Mouse (Mus musculus): Measurements from ENCODE around the gene Arhgap25.

DNA sequence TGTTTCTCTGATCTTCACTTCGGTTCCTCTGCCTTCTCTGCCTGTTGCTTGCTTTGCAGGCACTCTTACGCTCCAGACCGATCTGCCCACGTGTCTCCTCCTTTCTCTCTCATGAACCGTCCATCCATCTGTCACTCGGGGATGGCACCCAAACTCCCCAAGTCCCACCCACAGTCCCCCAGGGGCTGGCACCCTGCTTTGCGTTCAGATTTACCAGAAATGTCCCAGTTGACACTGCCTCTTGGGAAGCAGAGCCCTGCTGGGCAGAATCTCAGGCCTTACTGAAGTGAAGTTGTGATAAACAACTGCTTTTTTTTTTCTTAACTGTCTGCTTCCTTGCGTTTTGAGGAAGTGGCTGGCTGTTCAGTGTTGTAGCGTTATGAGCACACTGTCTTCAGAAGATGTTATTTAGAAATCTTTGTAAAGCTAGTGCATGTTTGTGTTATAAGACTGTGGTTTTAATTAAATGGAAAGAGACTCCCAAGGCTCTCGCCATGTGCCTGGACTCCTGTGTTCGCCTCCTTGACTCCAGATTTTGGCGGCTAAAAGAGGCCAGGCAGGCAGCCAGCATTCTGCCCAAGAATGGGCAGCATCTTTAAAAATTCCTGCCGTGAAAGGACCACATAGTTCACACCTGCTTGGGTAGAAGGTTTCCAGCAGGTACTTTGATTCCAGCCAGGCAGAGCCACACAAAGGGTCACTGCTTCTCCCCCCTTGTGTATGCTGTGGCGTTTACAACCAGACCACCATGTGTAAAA is at the start of gene Arhgap25:
- TF ChIP-seq SMC3 (IDR thresholded peaks at IDR 0.05; ENCODE audit: low read depth, low read length) (no peak), GATA1 (IDR thresholded peaks at IDR 0.05; ENCODE audit: low read depth, low read length) (peak; percentile 48; the same call in 1 of the 2 replicates), ZKSCAN1 (IDR thresholded peaks at IDR 0.05; ENCODE audit: low read depth, low read length) (no peak), CTCF (IDR thresholded peaks at IDR 0.05 in 2 of 3, conservative IDR thresholded peaks at IDR 0.05 in 1 of 3; ENCODE audit: control insufficient read depth in 1 of 3, insufficient read depth in 1 of 3, low read depth in 2 of 3, low read length in 3 of 3, poor library complexity in 1 of 3, severe bottlenecking in 1 of 3) (no peak), POLR2A (IDR thresholded peaks at IDR 0.05; ENCODE audit: control insufficient read depth in 1 of 2, insufficient read depth in 1 of 2, low read depth in 1 of 2, low read length in 2 of 2, poor library complexity in 1 of 2) (peak in 1 of 2 experiments; percentile 55; a peak in 2 of 4 replicates), RAD21 (IDR thresholded peaks at IDR 0.05; ENCODE audit: low read depth, low read length) (no peak), USF1 (IDR thresholded peaks at IDR 0.05; ENCODE audit: low read depth, low read length) (peak; percentile 63), CHD2 (IDR thresholded peaks at IDR 0.05; ENCODE audit: low read length) (no peak), POLR2AphosphoS2 (IDR thresholded peaks at IDR 0.05; ENCODE audit: low read length) (no peak), HCFC1 (IDR thresholded peaks at IDR 0.05; ENCODE audit: low read depth, low read length) (no peak; the same call in 1 of the 2 replicates), MYC (IDR thresholded peaks at IDR 0.05; ENCODE audit: low read depth, low read length) (peak; percentile 67; the same call in 1 of the 2 replicates), MAX (IDR thresholded peaks at IDR 0.05; ENCODE audit: low read length) (peak; percentile 66)

All from MEL (cell line).